Mouse (Mus musculus) frontal cortex, postnatal 10 days (tissue): Measurements from ENCODE around the gene Acer3.

Experiments
- DNase-seq, 2 experiments: peaks; one replicate each; pipeline ENCODE4 v3.0.0; 2022; ENCODE audit warnings: low spot score in 2 of 2, mixed read lengths in 1 of 2

Acer3 gene

GRCm38 (mm10) chr7:98332678-98333397 is 11.8 kb upstream of the Acer3 start:
- DNase-seq: no peak

GRCm38 (mm10) chr7:98331932-98332331 is 10.9 kb upstream of the Acer3 start:
- no peak for DNase-seq

DNA sequence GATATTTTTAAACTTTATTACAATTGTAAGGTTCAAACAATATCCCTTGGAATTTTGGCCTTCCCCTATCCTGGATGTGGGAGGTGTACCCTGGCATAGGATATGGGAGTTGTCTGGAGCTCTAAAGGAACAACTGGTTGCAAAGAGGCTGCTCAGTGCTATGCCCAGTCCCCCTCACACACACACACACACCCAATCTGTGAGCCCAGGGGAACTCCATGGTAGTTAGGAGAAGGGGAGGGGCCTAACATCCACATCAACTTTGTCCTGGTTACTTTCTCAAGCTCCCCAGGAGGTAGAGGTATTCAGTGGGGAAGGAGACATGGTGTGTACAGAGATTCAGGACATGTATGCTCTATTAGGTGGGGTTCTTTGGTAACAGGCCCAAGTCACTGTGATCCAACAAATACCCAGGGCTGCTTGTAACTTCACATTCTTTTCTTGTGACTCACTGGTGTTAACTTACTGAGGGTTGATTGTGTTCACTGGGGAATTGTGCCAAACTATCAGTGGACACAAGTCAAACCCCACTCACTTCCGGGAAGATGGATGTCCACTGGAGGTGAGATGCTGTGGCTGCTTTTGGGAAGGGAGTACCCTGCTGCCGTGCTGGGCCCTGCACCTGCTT is 9.5 kb upstream of the Acer3 start:
- DNase-seq: no peak

GRCm38 (mm10) chr7:98329651-98330374 is 8.8 kb upstream of the Acer3 start:
- no peak for DNase-seq

GRCm38 (mm10) chr7:98328311-98328710 is 7.3 kb upstream of the Acer3 start:
- DNase-seq: no peak

GRCm38 (mm10) chr7:98326051-98326450 is 5.0 kb upstream of the Acer3 start:
- no peak for DNase-seq

- DNase-seq: no peak
These were observed 3.2 kb upstream of the Acer3 start for GRCm38 (mm10) chr7:98324228-98324627.

- no peak for DNase-seq
These were observed 2.4 kb upstream of the Acer3 start for GRCm38 (mm10) chr7:98323288-98324019.

DNA sequence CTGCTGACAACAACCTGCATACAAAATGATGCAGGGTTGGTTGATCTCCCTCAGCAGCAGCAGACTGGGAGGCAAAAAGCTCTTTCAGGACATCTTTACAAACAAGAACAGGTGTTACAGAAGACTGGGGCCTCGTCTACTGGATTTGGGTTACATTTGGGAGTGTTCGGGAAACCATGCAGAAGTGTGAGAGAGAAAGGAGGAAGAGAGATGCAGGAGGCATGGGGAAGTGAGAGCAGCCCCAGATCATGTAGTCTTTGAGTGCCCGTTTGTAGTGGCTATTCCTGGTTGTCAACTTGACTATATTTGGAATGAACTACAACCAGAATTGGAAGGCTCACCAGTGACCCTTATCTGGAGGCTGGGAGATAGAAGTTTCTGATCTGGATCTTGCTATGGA is 1.4 kb upstream of the Acer3 start:
- DNase-seq: no peak

DNA sequence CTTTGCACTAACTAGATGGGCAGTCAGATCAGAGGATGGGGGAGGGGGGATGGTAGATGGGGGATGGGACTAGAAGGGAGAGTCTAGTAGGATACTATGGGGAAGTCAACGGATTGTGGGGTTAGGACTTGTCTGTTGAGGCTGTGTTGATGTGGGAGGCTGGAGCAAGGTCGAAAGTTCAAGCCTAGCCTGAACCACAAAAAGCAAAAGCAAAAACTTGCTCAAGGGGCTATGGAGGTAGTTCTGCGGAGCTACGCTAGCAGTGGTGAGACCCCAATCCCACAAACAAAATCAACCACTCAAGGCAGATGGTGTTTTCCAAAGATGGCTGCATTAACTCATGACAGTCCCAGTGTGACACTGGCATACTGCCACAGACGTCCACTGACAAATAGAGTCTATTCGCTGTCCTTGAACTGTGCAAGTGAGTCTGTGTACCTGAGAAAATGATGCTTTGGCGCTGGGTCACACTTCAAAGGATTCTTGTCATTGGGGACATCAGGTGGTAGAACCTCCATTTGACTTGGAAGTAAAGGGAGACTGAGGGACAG is 927 bp downstream of the Acer3 start:
- no peak for DNase-seq

DNA sequence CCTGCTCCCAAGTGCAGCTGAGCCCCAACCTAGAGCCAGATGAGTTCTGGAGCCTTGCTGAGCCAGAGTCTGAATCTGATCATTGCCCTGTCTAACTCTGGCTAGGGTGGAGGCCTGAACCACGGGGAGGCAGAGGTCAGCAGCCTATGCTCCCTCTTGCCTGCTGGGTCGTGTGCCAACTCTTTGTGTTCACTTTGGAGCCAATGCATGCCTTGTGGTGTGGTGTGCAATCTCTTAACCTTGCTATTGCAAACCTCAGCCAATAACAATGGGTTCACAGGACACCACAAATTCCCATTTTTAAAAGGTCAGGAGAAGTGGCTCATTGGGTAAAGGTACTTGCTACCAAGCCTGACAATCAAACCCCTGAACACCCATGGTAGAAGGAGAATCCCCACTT is 4.4 kb downstream of the Acer3 start:
- no peak for DNase-seq

GRCm38 (mm10) chr7:98315087-98315486 is 5.9 kb downstream of the Acer3 start:
- no peak for DNase-seq

- no peak for DNase-seq
These were observed 8.7 kb downstream of the Acer3 start for GRCm38 (mm10) chr7:98312185-98312920.

- DNase-seq: no peak
These were observed 10.7 kb downstream of the Acer3 start for GRCm38 (mm10) chr7:98310266-98310665.

DNA sequence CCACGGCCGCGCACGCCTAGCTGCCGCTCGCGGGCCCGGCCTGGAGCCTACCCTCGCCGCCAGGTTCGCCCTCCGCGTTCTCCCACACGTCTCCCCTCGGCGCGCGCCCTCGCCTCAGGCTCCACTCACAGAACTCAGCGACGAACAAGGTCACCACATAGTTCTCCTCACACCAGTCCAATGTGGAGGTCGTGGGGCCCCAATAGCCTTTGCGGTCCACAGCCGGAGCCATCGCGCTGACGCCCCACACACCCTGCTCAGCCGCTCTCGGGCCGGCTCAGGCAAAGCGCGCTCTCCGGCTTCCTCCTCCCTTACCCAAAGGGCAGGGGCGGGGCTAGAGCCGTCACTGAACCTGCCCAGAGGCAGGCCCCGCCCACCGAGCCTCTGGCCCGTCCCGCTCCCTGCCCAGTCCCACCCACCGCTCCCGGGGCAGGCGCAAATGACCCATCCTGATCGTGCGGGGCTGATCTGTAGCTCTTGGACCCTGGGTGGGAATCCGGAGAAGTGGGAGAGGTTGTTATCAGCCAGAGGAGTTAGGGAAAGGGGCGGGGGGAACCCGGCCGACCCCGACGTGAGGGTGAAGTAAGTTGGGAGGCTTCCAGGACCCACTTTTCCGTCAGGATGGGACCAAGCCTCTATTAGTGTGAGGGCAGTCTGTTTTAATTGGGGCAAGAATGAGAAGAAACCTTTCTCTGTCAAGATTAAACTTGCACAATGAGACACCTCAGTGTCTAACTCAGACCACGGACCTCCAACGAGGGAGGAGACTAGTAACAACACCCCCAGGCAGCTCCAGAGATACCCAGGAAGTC is 11.6 kb downstream of the Acer3 start:
- peak; percentile 80 to 91 for DNase-seq

DNA sequence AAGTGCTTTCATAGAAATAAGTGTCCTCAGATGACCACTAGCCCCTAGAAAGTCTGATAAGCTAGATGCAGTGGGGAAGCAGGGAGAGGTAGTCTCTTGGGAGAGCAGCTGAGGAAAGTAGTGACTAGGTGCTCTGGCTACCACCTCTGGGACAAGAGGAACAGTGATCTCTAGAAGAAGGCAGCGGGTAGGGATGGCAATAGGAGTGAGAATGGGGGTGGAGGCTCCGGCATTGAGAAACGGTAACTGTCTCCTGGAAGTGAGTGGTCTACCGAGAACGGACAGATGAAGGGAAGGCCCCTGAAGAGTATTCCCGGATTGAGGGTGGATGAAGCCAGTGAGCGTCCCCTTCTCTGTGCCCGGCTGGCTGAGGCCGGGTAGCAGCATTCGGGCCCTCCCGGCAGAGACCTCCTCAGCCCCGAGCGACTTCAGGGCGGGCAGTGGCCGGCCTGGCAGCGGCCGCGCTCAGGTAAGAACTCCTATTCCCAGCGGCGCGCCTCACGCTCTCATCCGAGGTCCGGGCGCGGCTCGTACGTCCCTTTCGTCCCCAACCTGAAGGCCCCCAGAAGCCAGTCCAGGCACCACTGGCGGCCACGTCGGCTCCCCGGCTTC is 12.3 kb downstream of the Acer3 start:
- no peak for DNase-seq

GRCm38 (mm10) chr7:98307921-98308606 is 12.9 kb downstream of the Acer3 start:
- DNase-seq: no peak

DNA sequence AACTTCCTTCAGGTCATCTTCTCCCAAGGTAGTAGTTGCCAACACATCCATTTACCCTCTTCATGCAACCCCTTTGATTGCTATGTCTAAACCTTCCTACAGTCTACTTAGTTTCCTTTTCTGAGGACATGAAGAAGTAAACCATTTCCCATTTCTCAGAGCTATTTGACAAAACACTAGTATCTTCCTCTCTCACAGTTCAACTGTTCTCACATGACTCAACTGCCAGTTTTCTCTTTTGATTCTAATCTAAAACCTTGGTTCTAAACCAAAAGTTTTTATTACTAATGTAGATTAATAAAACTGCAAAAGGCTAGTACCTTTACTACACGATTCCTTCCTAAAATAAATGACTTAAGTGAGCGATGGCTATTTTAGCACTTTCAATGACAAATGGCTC is 13.6 kb downstream of the Acer3 start:
- DNase-seq: no peak

DNA sequence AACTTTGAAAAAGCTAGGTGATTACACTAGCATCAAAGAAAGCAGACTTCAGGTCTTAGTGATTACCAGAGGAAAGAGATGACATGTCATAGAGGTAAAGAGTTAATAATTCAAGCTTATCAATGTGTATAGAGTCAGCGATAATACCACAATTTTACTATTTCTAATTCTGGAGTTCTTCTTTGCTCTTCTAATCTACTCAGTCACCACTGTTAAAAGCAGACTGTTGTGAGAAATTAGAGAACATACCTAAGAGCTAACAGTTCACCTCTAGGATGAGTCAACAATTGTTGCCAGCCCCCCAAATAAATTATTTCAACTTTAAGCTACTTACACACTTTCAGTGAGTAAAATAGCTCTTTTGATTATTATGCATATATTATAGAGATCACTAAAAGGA is 28.1 kb downstream of the Acer3 start:
- DNase-seq: no peak
